Mouse (Mus musculus) bone marrow macrophage, adult 2 months (primary cell): Measurements from ENCODE around the gene Trmo. TPM values are rescaled to one million over a fixed set of nuclear protein-coding genes. Genes with fewer than 3 reads are reported as not detected.
A peak's percentile ranks its signal among the peaks of the same experiment; 100 is the strongest.

Experiments
- H3K27ac ChIP-seq: 2 replicates; pipeline ENCODE4 v1.5.1; 2012; ENCODE audit warnings: low read depth, low read length; ENCODE audit not compliant: insufficient read depth
- H3K4me1 ChIP-seq: 2 replicates; pipeline ENCODE4 v1.6.1; 2012; ENCODE audit warnings: low read length; ENCODE audit not compliant: control insufficient read depth, insufficient read depth
- H3K4me3 ChIP-seq: 2 replicates; pipeline ENCODE4 v1.5.1; 2012; ENCODE audit warnings: mild to moderate bottlenecking, low read length, moderate library complexity; ENCODE audit not compliant: insufficient read depth
- CTCF ChIP-seq: IDR thresholded peaks from 2 replicates; pipeline ENCODE4 v1.5.1; 2012; ENCODE audit warnings: low read depth, mild to moderate bottlenecking, low read length, moderate library complexity
- POLR2A ChIP-seq: IDR thresholded peaks from 2 replicates; pipeline ENCODE4 v1.6.1; 2012; ENCODE audit warnings: mild to moderate bottlenecking, low read depth, low read length, borderline replicate concordance
- polyA plus RNA-seq: library from polyadenylated mRNA; stranded (reverse); fragments of >200 nt; gene quantifications from 2 replicates; pipeline ENCODE4 v1.2.4, GENCODE M21; 2012; ENCODE audit not compliant: missing spikeins, insufficient read depth, insufficient read length

Trmo gene
- polyA plus RNA-seq, 1 experiment, result 4.2 TPM

- TF ChIP-seq CTCF (no peak), POLR2A (no peak)
- Histone ChIP-seq H3K4me1 (peaks cover 14% of the 10 kb centered on the region), H3K4me3 (no peak overlapping the region), H3K27ac (no peak overlapping the region)
Observed at GRCm38 (mm10) chr4:46371030-46371429, 18.2 kb downstream of the Trmo start.

- Histone ChIP-seq H3K27ac (no peak overlapping the region), H3K4me3 (no peak overlapping the region), H3K4me1 (peaks cover 14% of the 10 kb centered on the region)
- TF ChIP-seq POLR2A (no peak), CTCF (no peak)
Observed at GRCm38 (mm10) chr4:46370406-46370805, 18.8 kb downstream of the Trmo start.

DNA sequence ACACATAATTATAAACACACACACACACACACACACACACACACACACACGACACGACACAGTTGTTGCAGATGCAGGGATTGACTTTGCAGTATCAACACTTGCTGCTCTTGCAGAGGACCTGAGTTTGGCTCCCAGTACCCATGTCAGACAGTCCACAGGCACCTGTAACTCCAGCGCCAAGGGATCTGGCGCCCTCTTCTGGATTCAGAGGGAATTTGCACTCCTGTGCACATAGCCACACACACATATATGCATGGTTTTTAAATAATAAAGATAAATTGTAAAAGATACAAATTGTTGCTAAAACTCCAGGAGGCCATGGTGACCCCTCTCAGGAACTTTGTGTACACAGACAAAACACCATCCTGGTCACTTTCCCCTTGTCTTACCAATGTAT is 20.2 kb downstream of the Trmo start:
- H3K4me3 ChIP-seq, result no peak overlapping the region
- H3K4me1 ChIP-seq, result peaks cover 14% of the 10 kb centered on the region
- H3K27ac ChIP-seq, result no peak overlapping the region
- TF ChIP-seq CTCF (peak; percentile 21; the same call in 1 of the 2 replicates), POLR2A (no peak)

- H3K4me3 ChIP-seq, result no peak overlapping the region
- H3K27ac ChIP-seq, result no peak overlapping the region
- TF ChIP-seq CTCF (no peak), POLR2A (no peak)
- H3K4me1 ChIP-seq, result peaks cover 14% of the 10 kb centered on the region
Observed at GRCm38 (mm10) chr4:46367487-46367959, 21.7 kb downstream of the Trmo start.

DNA sequence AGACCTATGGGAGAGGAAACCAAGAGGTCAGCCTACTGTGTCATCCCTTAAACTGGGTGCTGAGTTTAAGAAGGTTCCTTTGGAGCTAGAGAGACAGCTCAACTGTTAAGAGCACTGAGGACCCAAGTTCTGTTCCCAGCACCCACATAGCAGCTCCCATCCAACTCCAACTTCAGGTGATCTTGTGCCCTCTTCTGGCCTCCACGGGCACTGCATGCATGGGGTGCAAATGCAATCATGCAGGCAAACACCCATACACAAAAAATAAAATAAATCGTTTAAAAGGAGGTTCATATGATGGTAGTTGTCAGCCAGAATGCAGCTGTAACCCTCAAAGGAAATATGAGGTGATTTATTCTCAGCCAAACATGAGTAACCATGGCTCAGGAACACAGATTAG is 24.9 kb downstream of the Trmo start:
- TF ChIP-seq CTCF (no peak), POLR2A (no peak)
- no peak overlapping the region for H3K4me3 ChIP-seq
- no peak overlapping the region for H3K27ac ChIP-seq
- H3K4me1 ChIP-seq, result peaks cover 8% of the 10 kb centered on the region

GRCm38 (mm10) chr4:46361258-46361657 is 28.0 kb downstream of the Trmo start:
- Histone ChIP-seq H3K4me3 (no peak overlapping the region), H3K4me1 (peaks cover 14% of the 10 kb centered on the region)
- no peak for TF ChIP-seq CTCF
- no peak for TF ChIP-seq POLR2A

DNA sequence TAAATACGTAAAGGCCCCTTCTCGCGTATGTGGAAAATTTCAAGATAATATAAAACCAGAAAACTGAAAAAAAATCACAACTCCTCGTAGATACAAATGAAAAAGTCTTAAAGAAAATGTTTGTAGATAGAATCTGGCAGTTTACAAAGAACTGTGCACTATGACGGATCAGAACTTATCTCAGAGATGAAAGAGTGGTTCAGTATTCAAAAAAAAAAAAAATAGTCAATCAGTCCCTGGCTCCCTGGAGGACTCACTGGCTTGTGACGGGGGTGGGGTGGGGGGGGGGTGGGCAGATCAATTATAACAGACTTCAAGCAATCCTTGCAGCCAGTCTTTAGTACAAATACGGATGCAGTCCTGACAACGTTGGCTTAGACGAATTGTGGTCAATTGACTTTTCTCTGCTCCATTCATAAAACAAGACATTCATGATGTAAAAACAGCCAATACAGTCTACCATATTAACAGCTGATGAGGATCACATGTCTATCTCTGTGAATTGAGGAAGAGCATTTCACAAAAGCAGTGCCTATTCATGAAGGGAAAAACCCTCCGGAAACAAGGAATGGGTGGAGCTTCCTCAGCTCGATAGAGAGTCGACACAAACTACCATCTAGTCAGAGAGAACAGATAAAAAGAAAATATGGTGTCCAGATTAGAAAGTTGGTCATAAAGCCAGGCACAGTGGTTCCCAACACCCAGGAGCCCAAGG is 29.5 kb downstream of the Trmo start:
- Histone ChIP-seq H3K4me3 (no peak overlapping the region), H3K4me1 (peaks cover 19% of the 10 kb centered on the region), H3K27ac (peak overlapping the region; percentile 56)
- no peak for TF ChIP-seq POLR2A

More at GRCm38 (mm10) chr4:46361258-46361657, 28.0 kb downstream of the Trmo start:
- no peak overlapping the region for H3K27ac ChIP-seq

GRCm38 (mm10) chr4:46356351-46357133 is 32.7 kb downstream of the Trmo start:
- TF ChIP-seq POLR2A (no peak), CTCF (peak; percentile 97)
- Histone ChIP-seq H3K27ac (no peak overlapping the region), H3K4me3 (no peak overlapping the region), H3K4me1 (peaks cover 19% of the 10 kb centered on the region)

- TF ChIP-seq POLR2A (no peak), CTCF (no peak)
- H3K27ac ChIP-seq, result no peak overlapping the region
- H3K4me1 ChIP-seq, result peaks cover 5% of the 10 kb centered on the region; the same call in 1 of the 2 replicates
- H3K4me3 ChIP-seq, result no peak overlapping the region
Observed at GRCm38 (mm10) chr4:46353045-46353444, 36.2 kb downstream of the Trmo start.

- TF ChIP-seq CTCF (no peak), POLR2A (no peak)
- Histone ChIP-seq H3K4me3 (no peak overlapping the region), H3K4me1 (no peaks in the 10 kb centered on the region), H3K27ac (no peak overlapping the region)
Observed at GRCm38 (mm10) chr4:46349530-46349929, 39.7 kb downstream of the Trmo start.
